Mouse (Mus musculus): Measurements from ENCODE around the gene Rcn3. TPM values are rescaled to one million over a fixed set of nuclear protein-coding genes. Genes with fewer than 3 reads are reported as not detected.
"Not testable (repeated sequence)": the region's sequence is repeated elsewhere in the genome, so short reads cannot be mapped to it uniquely, and the experiment has no call there.

Rcn3 gene
- polyA plus RNA-seq, 1 experiment from 2014 or later, result 162 TPM

DNA sequence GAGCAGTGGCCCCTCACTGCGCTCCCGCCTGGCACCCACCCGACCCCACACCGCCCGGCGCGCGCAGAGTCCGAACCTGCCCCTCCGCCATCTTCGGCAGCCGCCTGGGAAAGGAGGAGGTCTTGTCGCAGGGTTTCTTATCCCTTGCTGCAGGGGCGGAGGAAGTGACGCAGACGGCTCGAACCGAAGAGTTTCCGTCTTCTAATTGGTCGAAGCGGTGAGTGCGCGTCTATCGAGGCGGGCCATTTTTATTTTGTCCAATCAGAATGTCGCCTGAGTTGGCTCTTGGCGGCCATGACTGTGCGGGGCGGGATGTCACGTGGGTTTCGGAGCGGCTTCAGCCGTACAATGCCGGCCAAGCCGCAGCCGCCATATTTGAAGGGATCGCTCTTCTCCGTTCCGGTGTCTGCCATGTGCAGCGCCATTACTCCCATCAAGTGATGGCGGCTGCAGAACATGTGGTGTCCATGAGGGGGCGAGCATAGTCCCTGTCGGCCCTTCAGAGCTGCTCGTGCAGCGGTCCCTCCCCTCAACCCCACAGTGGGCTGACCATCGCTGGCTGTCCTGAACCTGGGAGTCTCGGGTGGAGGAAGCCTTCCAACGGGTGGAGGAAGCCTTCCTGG is 36.7 kb upstream of the Rcn3 start, which contains the start of gene Rpl13a:
TSS of gene Rpl13a (minus strand) at position 138 of the 623 bp plus-strand sequence.
- no peaks in the 10 kb centered on the region for H3K27me3 ChIP-seq (replicated peaks; ENCODE audit: insufficient read depth, low read length)
- H3K36me3 ChIP-seq (ENCODE audit: insufficient read depth, low read length), result 0 out of 2 replicates have a peak, but pooled peaks cover 17% of the 10 kb centered on the region
- peak within 1 kb of the TSS; percentile 92 for H3K9ac ChIP-seq (replicated peaks; ENCODE audit: low read depth)
- ATAC-seq, result peak; percentile 92
- peak within 1 kb of the TSS; percentile 71 for H3K4me2 ChIP-seq (replicated peaks; ENCODE audit: low read depth, low read length)
- H3K4me1 ChIP-seq (ENCODE audit: insufficient read depth, low read depth, low read length), result peaks cover 8% of the 10 kb centered on the region; the same call in 1 of the 2 replicates
- TF ChIP-seq EP300 (IDR thresholded peaks at IDR 0.05) (peak; percentile 57), CTCF (IDR thresholded peaks at IDR 0.05) (peak; percentile 92)
- peak within 1 kb of the TSS; percentile 77 for H3K27ac ChIP-seq (ENCODE audit: low read length)
- peak within 1 kb of the TSS; percentile 81 for H3K4me3 ChIP-seq (ENCODE audit: low read depth, low read length)
- no peaks in the 10 kb centered on the region for H3K9me3 ChIP-seq (ENCODE audit: low read length)
- peak; percentile 99 for DNase-seq (ENCODE audit: low spot score)
- under 1% methylated on average over 48 of the region's 48 CpGs for WGBS

DNA sequence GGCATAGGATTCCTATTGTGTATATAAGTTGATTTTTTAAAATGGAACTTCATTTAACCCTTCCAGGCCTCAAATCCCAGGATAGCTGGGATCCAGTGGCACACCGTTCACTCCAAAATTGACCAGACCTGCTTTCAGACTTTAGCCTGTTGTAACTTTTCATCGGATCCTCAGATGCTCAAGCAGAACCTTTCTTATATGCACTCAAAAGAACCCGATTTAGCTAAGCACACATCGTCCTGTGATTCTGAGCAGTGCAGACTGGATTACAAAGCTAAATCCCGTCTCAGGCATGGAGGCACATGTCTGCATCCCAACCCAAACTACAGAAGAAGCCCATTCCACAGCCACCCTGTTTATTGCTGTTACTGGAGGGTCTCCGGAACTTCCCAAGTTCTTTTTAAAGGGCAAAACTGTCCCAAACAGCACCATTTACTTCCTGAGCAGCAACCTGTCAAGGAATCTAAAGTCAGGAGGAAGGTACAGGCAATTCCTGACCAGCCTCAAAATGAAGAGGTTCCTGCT is 35.7 kb upstream of the Rcn3 start:
- Histone ChIP-seq H3K4me1 (ENCODE audit: insufficient read depth, low read depth, low read length) (peaks cover 11% of the 10 kb centered on the region; the same call in 1 of the 2 replicates), H3K9ac (replicated peaks; ENCODE audit: low read depth) (peak overlapping the region; percentile 92), H3K36me3 (ENCODE audit: insufficient read depth, low read length) (0 out of 2 replicates have a peak, but pooled peaks cover 17% of the 10 kb centered on the region), H3K4me3 (ENCODE audit: low read depth, low read length) (peak overlapping the region; percentile 81), H3K4me2 (replicated peaks; ENCODE audit: low read depth, low read length) (peak overlapping the region; percentile 69), H3K9me3 (ENCODE audit: low read length) (no peaks in the 10 kb centered on the region), H3K27me3 (replicated peaks; ENCODE audit: insufficient read depth, low read length) (no peaks in the 10 kb centered on the region), H3K27ac (ENCODE audit: low read length) (peak overlapping the region; percentile 77)
- ATAC-seq, result no peak
- 2% methylated on average over 6 of the region's 6 CpGs for WGBS
- TF ChIP-seq EP300 (IDR thresholded peaks at IDR 0.05) (no peak), CTCF (IDR thresholded peaks at IDR 0.05) (no peak)
- no peak for DNase-seq (ENCODE audit: low spot score)

DNA sequence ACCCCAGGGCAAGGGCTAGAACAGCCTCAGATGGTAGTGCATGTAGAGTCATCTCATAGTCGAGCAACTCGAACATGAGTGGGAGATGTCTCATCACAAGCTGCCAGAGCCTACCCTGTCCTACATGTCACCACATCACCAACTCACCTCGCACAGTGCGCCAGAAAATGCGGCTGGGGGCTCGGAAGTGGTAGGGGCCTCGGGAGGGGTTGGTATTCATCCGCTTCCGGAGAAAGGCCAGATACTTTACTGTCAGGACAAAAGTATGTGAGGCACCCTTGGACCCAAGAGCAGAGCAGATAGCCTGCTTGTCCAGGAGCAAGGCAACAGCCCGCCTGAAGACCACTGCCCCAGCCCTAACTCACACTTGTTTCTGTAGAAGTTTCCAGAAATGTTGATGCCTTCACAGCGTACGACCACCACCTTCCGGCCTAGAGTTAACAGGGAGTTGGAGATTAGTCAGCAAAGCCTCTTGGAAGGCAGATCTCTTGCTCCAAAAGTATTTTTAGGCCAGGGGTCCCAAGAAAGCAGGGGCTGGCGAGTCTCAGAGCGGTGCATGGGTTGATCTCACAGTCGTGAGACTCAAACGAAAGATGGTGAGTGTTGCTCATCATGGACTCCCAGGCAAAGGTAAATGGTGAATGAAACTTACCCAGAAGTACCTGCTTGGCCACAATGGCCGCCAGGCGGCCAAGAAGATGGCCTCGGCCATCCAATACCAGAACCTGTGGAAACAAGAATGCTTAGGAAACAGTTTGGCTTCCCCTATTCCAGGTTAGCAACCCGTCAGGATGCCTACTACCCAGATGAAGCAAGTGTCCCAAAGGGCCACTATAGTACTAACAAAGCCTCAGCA is 35.1 kb upstream of the Rcn3 start:
- Histone ChIP-seq H3K4me3 (ENCODE audit: low read depth, low read length) (peak overlapping the region; percentile 81; the same call in 1 of the 2 replicates), H3K36me3 (ENCODE audit: insufficient read depth, low read length) (0 out of 2 replicates have a peak, but pooled peaks cover 17% of the 10 kb centered on the region), H3K9ac (replicated peaks; ENCODE audit: low read depth) (peak overlapping the region; percentile 92), H3K4me2 (replicated peaks; ENCODE audit: low read depth, low read length) (peak overlapping the region; percentile 69), H3K27ac (ENCODE audit: low read length) (no peak overlapping the region), H3K4me1 (ENCODE audit: insufficient read depth, low read depth, low read length) (peaks cover 12% of the 10 kb centered on the region; the same call in 1 of the 2 replicates), H3K27me3 (replicated peaks; ENCODE audit: insufficient read depth, low read length) (no peaks in the 10 kb centered on the region), H3K9me3 (ENCODE audit: low read length) (no peaks in the 10 kb centered on the region)
- 21% methylated on average over 21 of the region's 21 CpGs for WGBS
- no peak for ATAC-seq
- no peak for DNase-seq (ENCODE audit: low spot score)
- TF ChIP-seq EP300 (IDR thresholded peaks at IDR 0.05) (no peak), CTCF (IDR thresholded peaks at IDR 0.05) (0 out of 2 replicates have a peak, but pooled peaks have one; percentile 31)

DNA sequence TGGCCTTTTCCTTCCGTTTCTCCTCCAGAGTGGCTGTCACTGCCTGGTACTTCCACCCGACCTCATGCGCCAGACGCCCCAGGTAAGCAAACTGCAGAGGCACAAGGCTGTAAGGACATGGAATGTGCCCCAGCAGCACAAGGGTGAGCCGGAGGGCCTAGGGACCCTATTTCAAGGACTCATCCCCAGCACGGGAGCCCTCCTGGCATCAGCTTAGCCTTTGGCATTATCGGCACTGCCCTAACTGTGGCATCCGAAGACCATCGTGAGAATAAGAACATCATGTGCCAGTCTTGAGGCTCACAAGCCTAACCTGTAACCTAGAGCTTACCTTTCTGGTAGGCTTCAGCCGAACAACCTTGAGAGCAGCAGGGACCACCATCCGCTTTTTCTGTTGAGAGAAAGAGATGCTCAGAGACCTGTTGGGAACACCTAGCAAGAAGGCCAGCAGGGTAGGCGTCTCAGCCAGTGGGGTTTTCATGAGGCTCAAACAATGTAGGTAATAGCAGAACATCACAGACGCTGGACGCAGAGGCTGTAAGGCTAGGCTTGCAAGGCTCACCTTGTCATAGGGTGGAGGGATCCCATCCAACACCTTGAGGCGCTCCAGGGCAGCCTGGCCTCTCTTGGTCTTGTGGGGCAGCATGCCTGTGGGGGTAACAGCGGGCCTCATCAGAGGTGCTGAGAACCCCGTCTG is 34.3 kb upstream of the Rcn3 start:
- DNase-seq (ENCODE audit: low spot score) (no peak), ATAC-seq (no peak)
- Histone ChIP-seq H3K9ac (replicated peaks; ENCODE audit: low read depth) (no peak overlapping the region), H3K27ac (ENCODE audit: low read length) (no peak overlapping the region), H3K36me3 (ENCODE audit: insufficient read depth, low read length) (0 out of 2 replicates have a peak, but pooled peaks cover 17% of the 10 kb centered on the region), H3K4me1 (ENCODE audit: insufficient read depth, low read depth, low read length) (peaks cover 12% of the 10 kb centered on the region; the same call in 1 of the 2 replicates), H3K27me3 (replicated peaks; ENCODE audit: insufficient read depth, low read length) (no peaks in the 10 kb centered on the region), H3K4me3 (ENCODE audit: low read depth, low read length) (no peak overlapping the region), H3K9me3 (ENCODE audit: low read length) (no peaks in the 10 kb centered on the region), H3K4me2 (replicated peaks; ENCODE audit: low read depth, low read length) (no peak overlapping the region)
- 67% methylated on average over 17 of the region's 17 CpGs for WGBS
- TF ChIP-seq CTCF (IDR thresholded peaks at IDR 0.05), result no peak
- TF ChIP-seq EP300 (IDR thresholded peaks at IDR 0.05), result no peak

DNA sequence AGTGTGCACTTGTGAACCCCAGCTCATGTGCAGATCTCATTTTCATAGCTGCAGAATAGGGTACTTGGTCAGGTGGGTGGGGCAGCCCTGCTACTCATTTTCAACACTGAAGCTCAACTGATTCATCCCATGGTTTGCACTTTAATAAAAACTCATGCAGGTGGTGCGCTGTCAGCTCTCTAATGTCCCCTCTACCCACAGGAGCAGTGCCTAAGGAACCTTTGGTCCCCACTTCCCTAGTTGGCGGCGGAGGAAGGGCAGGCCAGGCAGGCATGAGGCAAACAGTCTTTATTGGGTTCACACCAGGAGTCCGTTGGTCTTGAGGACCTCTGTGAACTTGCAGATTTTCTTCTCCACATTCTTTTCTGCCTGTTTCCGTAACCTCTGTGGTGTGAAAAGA is 33.6 kb upstream of the Rcn3 start:
- H3K9ac ChIP-seq (replicated peaks; ENCODE audit: low read depth); ATAC-seq; H3K9me3 ChIP-seq (ENCODE audit: low read length); H3K4me3 ChIP-seq (ENCODE audit: low read depth, low read length); H3K4me2 ChIP-seq (replicated peaks; ENCODE audit: low read depth, low read length); H3K27me3 ChIP-seq (replicated peaks; ENCODE audit: insufficient read depth, low read length); H3K27ac ChIP-seq (ENCODE audit: low read length); DNase-seq (ENCODE audit: low spot score): not testable (repeated sequence)
- 64% methylated on average over 5 of the region's 5 CpGs for WGBS
- Histone ChIP-seq H3K4me1 (ENCODE audit: insufficient read depth, low read depth, low read length) (peaks cover 12% of the 10 kb centered on the region; the same call in 1 of the 2 replicates), H3K36me3 (ENCODE audit: insufficient read depth, low read length) (0 out of 2 replicates have a peak, but pooled peaks cover 17% of the 10 kb centered on the region)

Data from lung, postnatal 0 days (tissue).